Mouse (Mus musculus): ENCODE measurements at regions not wholly inside any gene's neighbourhood (a gene's known extent, or its start where the extent isn't known, plus 50 kb on each side); places are given as distances from the start of the nearest gene placed in this dataset.
"Not testable (repeated sequence)": the region's sequence is repeated elsewhere in the genome, so short reads cannot be mapped to it uniquely, and the experiment has no call there.

DNA sequence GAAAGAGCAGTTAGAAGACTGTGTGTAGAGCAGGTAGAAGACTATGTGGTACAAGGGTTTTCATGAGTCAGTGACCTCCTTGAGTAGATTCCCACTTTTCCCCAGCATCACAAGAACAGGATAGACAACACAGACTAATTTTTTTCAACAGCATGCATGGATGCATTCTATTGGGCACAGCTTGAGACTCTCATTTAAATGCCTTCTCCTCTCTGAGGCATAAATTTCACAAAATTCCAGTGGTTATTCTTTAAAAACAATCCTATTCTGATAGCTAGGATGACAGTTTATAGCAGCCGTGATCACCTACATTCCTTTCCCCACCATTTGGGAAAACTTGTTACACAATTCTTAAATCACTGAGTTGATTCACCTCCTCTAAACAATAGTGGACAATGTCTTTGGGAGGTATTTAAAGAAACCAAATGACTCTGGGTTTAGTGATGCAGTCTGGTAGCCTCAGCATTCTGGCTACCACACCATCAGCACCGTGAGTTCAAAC lies 418.7 kb downstream of the Hs3st1 start:
- DNase-seq (ENCODE audit: low spot score in 2 of 2), result no peak

- DNase-seq (ENCODE audit: low spot score in 2 of 2), result no peak
These were observed 420.0 kb downstream of the Hs3st1 start for GRCm38 (mm10) chr5:39335321-39335720.

DNA sequence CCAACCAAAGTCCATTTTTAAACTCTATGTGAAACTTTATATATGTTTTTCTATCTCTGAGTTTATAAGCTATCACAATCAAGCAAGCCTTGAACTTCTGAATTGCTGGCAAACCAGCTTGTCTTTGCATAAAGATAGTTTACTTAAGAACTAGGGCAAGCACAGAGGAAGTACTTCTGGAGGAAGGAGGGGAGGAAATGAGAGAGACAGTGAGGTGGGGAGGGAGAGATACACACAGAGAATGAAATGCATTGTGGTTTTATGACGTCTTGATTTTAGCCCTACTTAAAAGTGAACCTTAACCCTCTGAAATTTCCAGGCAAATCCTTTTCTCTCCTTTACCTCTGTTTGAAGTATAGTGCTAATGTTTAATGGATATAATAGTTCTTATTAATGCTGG lies 421.0 kb downstream of the Hs3st1 start:
- DNase-seq (ENCODE audit: low spot score in 2 of 2), result no peak

DNA sequence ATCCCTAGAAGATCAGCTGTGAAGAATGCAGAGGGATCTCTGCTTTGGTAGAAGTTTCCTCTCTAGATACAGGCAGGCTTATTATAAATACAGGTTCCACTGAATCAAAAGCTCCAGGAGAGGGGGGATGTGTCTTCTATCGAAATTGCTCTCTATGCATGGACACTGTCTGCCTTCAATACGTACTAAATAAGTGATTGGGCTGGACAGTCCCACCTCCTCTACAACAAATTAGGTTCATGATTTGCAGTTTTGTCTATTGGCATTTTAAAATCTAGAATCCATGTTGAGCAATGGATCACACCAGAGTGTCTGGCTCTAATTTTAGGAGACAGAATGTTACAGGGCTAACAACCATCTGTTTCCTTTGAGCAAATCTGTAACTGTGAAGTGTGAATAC lies 429.9 kb downstream of the Hs3st1 start:
- peak; percentile 15 to 77 for DNase-seq (ENCODE audit: low spot score in 2 of 2)

GRCm38 (mm10) chr5:39316478-39316877 lies 438.8 kb downstream of the Hs3st1 start:
- DNase-seq (ENCODE audit: low spot score in 2 of 2), result no peak

DNA sequence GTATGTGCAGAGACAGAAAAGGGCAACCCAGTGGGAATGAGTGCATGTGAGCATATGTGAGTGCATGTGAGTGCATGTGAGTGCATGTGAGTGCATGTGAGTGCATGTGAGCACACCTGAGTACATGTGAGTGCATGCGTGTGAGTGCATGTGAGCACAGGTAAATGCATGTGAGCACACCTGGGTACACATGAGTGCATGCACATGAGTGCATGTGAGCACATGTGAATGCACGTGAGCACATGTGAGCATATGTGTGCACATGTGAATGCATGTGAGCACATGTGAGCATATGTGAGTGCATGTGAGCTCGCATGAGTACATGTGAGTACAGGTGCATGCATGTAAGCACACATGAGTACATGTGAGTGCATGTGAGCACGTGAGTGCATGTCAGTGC lies 434.6 kb upstream of the Clnk start:
- DNase-seq (ENCODE audit: low spot score in 2 of 2), result no peak

DNA sequence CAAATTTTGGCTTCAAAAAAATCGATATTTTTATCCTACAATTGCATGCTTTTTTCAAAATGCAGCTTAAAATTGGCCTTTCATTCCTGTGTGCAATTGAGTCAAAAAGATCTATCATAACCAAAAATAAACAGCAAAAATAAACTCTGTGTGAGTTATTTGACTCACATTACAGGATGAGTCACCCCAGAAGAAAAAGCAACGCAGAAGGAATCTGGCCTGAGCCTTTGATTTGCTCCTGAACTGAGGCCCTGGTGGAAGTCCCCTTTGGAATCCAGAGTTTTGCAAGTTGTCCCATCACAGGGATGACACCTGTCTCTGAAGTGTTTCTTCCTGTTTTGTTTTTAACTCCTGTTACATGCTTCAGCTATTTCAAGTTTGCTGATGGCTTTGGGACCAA lies 429.2 kb upstream of the Clnk start:
- no peak for DNase-seq (ENCODE audit: low spot score in 2 of 2)

GRCm38 (mm10) chr5:39292849-39293248 lies 416.2 kb upstream of the Clnk start:
- DNase-seq (ENCODE audit: low spot score in 2 of 2), result no peak

GRCm38 (mm10) chr5:39281021-39281420 lies 404.4 kb upstream of the Clnk start:
- DNase-seq (ENCODE audit: low spot score in 2 of 2), result no peak

DNA sequence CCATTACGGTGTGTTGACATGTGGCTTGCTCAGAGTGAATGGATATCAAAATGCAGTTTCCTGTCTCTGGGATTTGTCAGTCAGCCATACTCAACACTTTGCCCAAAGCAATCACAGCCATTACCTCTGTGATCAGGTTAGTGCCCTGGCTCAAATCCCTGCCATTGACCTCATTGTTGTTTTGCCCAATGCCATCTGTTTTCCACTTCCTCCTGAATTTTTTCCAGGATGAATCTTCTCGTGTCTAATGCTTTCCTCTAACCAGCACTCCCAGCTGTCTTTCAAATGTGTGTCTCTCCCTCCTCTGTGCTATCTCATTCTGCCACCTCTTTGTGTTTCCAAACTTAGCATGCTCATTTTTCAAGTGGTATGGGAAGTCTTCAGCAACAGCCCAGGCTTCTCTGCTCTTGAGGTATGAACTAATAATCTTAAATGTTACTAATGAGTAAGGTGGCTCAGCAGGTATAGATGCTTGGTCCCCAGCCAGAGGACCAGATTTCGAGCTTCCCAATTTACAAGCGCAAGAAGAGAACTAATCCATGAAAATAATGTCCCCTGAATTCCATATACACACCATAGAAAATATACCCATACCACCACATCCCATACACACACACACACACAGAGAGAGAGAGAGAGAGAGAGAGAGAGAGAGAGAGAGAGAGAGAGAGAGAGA lies 397.2 kb upstream of the Clnk start:
- no peak for DNase-seq (ENCODE audit: low spot score in 2 of 2)

DNA sequence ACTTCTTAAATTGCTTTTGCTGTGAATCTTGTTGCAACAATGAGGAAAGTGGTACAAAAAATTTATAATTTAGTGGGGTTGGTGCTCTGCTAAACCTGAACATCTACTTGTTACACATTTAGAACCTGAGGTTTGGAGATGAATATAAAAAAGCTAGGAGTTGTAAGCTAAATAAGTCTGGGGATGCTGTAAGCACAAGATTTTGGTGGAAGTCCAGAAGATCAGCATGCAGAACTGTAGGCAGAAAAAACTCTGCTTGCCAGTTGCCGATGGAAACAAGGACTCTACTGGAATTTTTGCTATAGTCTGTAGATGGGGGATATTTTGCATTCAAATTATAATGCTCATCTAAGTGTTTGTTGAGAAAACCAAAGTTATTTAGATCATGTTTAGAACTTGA lies 390.5 kb upstream of the Clnk start:
- DNase-seq (ENCODE audit: low spot score in 2 of 2), result no peak

DNA sequence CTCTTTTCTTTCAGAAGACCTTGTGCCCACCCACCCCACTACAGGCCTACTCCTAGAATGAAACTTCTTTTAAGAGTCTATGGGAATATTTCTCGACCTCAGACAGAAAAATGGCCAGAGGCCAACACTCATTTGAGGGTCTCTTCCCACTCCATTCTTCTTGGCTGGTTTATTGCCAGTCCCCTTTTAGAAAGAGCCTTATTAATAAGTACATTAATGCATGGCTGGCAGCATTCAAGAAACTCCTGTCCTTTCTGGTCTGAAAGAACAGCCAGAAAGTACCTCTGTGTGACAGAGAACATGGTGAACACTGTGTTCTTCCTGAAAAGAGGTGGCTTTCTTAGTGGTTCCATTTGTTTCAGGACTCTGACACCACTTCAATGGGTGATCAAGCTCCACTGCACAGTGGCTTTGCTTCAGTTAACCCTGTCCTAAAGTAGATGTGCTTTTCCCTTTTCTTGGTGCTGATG lies 384.1 kb upstream of the Clnk start:
- DNase-seq (ENCODE audit: low spot score in 2 of 2), result no peak

- no peak for DNase-seq (ENCODE audit: low spot score in 2 of 2)
These were observed 381.1 kb upstream of the Clnk start for GRCm38 (mm10) chr5:39257745-39258144.

GRCm38 (mm10) chr5:39252206-39252605 lies 375.6 kb upstream of the Clnk start:
- no peak for DNase-seq (ENCODE audit: low spot score in 2 of 2)

DNA sequence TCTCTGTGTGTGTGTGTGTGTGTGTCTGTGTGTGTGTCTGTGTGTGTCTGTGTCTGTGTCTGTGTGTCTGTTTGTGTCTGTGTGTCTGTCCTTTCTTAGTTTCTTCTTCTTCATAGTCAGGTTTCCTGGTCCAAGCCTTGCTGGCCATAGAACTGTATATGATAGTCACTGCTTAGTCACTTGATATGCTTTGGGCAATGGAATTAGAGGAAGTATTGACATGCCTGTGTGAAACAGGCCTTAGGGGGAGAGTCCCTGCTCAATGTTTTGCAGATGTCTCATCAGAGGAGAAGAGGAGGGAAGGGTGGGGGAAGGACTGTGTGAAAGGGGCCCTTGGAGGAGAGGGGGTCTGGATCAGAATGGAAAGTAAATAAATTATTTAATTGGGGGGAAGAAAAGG lies 374.4 kb upstream of the Clnk start:
- no peak for DNase-seq (ENCODE audit: low spot score in 2 of 2)

- DNase-seq (ENCODE audit: low spot score in 2 of 2), result no peak
These were observed 343.1 kb upstream of the Clnk start for GRCm38 (mm10) chr5:39219698-39220097.

GRCm38 (mm10) chr5:39216326-39216725 lies 339.7 kb upstream of the Clnk start:
- DNase-seq (ENCODE audit: low spot score in 2 of 2), result no peak

GRCm38 (mm10) chr5:39215016-39215415 lies 338.4 kb upstream of the Clnk start:
- no peak for DNase-seq (ENCODE audit: low spot score in 2 of 2)

GRCm38 (mm10) chr5:39212550-39212949 lies 335.9 kb upstream of the Clnk start:
- DNase-seq (ENCODE audit: low spot score in 2 of 2), result peak; percentile 4 to 33

- no peak for DNase-seq (ENCODE audit: low spot score in 2 of 2)
These were observed 322.2 kb upstream of the Clnk start for GRCm38 (mm10) chr5:39198856-39199255.

DNA sequence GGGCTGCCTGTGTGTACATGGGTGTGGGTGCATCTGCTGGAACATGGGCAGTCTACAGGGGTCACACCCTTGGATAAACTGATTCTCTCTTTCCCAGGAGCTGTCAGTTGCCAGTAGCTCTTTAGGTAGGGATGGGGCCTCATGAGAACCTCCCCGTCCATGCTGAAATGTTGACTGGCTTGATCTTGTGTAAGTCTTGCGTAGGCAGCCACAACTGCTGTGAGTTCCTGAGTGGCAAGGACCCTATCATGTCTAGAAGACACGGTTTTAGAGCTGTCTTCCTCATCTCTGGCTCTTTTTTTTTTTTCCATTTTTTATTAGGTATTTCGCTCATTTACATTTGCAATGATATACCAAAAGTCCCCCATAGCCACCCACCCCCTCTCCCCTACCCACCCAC lies 314.5 kb upstream of the Clnk start:
- DNase-seq (ENCODE audit: low spot score in 2 of 2), result not testable (repeated sequence)

GRCm38 (mm10) chr5:39181616-39182402 lies 305.2 kb upstream of the Clnk start:
- DNase-seq (ENCODE audit: low spot score in 2 of 2), result no peak

DNA sequence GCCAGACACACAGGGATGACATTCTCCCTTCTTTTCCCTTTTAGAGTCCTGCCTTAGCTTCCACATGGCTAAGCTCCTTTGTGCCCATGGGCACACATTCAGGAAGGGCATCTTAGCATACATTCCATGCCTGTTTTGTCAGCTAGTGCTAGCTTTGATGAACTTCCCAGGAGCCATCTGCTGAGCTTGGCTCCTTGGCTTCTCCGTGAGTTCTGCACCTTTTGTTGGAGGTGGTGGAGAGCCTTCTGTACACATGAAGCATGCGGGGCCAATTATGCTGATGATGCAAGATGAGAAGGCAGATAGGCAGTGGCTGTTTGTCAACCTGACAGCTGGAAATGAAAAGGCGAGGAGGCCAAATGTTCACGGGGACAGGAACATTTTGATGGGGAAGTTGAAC lies 304.4 kb upstream of the Clnk start:
- no peak for DNase-seq (ENCODE audit: low spot score in 2 of 2)
